Mouse (Mus musculus) liver, postnatal 0 days (tissue): Measurements from ENCODE around the gene Slc22a15. TPM values are rescaled to one million over a fixed set of nuclear protein-coding genes. Genes with fewer than 3 reads are reported as not detected.
"Not testable (repeated sequence)": the region's sequence is repeated elsewhere in the genome, so short reads cannot be mapped to it uniquely, and the experiment has no call there.

Source experiments
- ATAC-seq: fragments of 200-750 bp; cut with Nextera tagmentation; 2 replicates; pipeline ENCODE4 v1.8.0; 2017; ENCODE audit warnings: mild to moderate bottlenecking, moderate library complexity
- DNase-seq: peaks from one replicate; pipeline ENCODE4 v3.0.0-alpha.2; 2016
- H3K27ac ChIP-seq: fragments of 300-500 bp; sonication (generic); 2 replicates; pipeline ENCODE4 v1.5.1; 2014; ENCODE audit warnings: antibody characterized with exemption, moderate library complexity, mild to moderate bottlenecking, low read depth
- H3K27me3 ChIP-seq: fragments of 300-500 bp; sonication (generic); 2 replicates; pipeline ENCODE4 v1.6.1; 2014; ENCODE audit warnings: low read length, control low read depth, mixed read lengths; ENCODE audit not compliant: insufficient read depth
- H3K36me3 ChIP-seq: fragments of 300-500 bp; sonication (generic); replicated peaks from 2 replicates; pipeline ENCODE4 v1.6.1; 2014; ENCODE audit warnings: mild to moderate bottlenecking, control low read depth, low read length, moderate library complexity, mixed read lengths; ENCODE audit not compliant: insufficient read depth
- H3K4me1 ChIP-seq: fragments of 300-500 bp; sonication (generic); 2 replicates; pipeline ENCODE4 v1.6.1; 2014; ENCODE audit warnings: antibody characterized with exemption, mild to moderate bottlenecking, control low read depth; ENCODE audit not compliant: insufficient read depth
- H3K4me2 ChIP-seq: fragments of 300-500 bp; sonication (generic); 2 replicates; pipeline ENCODE4 v1.6.1; 2014; ENCODE audit warnings: low read depth, mild to moderate bottlenecking, low read length, moderate library complexity, mixed read lengths
- H3K4me3 ChIP-seq: fragments of 300-500 bp; sonication (generic); 2 replicates; pipeline ENCODE4 v1.5.1; 2014; ENCODE audit warnings: low read depth, low read length
- H3K9ac ChIP-seq: fragments of 300-500 bp; sonication (generic); replicated peaks from 2 replicates; pipeline ENCODE4 v1.6.1; 2014; ENCODE audit warnings: mild to moderate bottlenecking, moderate library complexity
- H3K9me3 ChIP-seq: fragments of 300-500 bp; sonication (generic); 2 replicates; pipeline ENCODE4 v1.6.1; 2016; ENCODE audit warnings: mild to moderate bottlenecking, control low read depth, low read length, mixed read lengths
- CTCF ChIP-seq: sonication (generic); IDR thresholded peaks from 2 replicates; pipeline ENCODE4 v1.5.1; 2016; ENCODE audit warnings: antibody characterized with exemption, low read depth
- EP300 ChIP-seq: IDR thresholded peaks from 2 replicates; pipeline ENCODE4 v1.6.1; 2016; ENCODE audit warnings: antibody characterized with exemption, low read depth, mild to moderate bottlenecking
- WGBS: fragments of 180-500 bp; shearing (Covaris S2); extraction: QIAGEN DNeasy Blood & Tissue Kit; methylation state at CpG from one replicate; pipeline ENCODE4 v1.1.7; 2014; ENCODE audit not compliant: insufficient replicate concordance; 5-methylcytosine and 5-hydroxymethylcytosine counted together
- polyA plus RNA-seq: library from polyadenylated mRNA; unstranded; fragments of >200 nt; fragmentation: Nextera tagmentation; extraction: Ambion mirVana; gene quantifications from 2 replicates; pipeline ENCODE4 v1.2.1, GENCODE M21; 2015

The Slc22a15 gene
- polyA plus RNA-seq, 1 experiment from 2014 or later, result 5.0 TPM

GRCm38 (mm10) chr3:101831189-101831858 lies 92.9 kb downstream of the Slc22a15 start:
- Histone ChIP-seq H3K27me3 (no peaks in the 10 kb centered on the region), H3K4me3 (no peak overlapping the region), H3K36me3 (no peaks in the 10 kb centered on the region), H3K9ac (no peak overlapping the region), H3K4me2 (no peak overlapping the region), H3K27ac (no peak overlapping the region), H3K9me3 (no peaks in the 10 kb centered on the region), H3K4me1 (peaks cover 7% of the 10 kb centered on the region)
- WGBS, result 29% methylated on average over 10 of the region's 10 CpGs
- DNase-seq (peak; percentile 56), ATAC-seq (peak; percentile 72)
- TF ChIP-seq CTCF (no peak), EP300 (no peak)

- Histone ChIP-seq H3K27ac (no peak overlapping the region), H3K4me2 (no peak overlapping the region), H3K9me3 (no peaks in the 10 kb centered on the region), H3K36me3 (no peaks in the 10 kb centered on the region), H3K27me3 (no peaks in the 10 kb centered on the region), H3K9ac (no peak overlapping the region), H3K4me3 (no peak overlapping the region), H3K4me1 (no peaks in the 10 kb centered on the region)
- DNase-seq, result no peak
- TF ChIP-seq CTCF (no peak), EP300 (no peak)
- 70% methylated on average over 10 of the region's 10 CpGs for WGBS
- no peak for ATAC-seq
Observed at GRCm38 (mm10) chr3:101829881-101830616, 94.2 kb downstream of the Slc22a15 start.

GRCm38 (mm10) chr3:101828595-101828994 lies 95.7 kb downstream of the Slc22a15 start:
- ATAC-seq (no peak), DNase-seq (no peak)
- Histone ChIP-seq H3K9me3 (no peaks in the 10 kb centered on the region), H3K4me3 (no peak overlapping the region), H3K36me3 (no peaks in the 10 kb centered on the region), H3K9ac (no peak overlapping the region), H3K4me1 (no peaks in the 10 kb centered on the region), H3K27me3 (no peaks in the 10 kb centered on the region), H3K4me2 (no peak overlapping the region), H3K27ac (no peak overlapping the region)
- TF ChIP-seq EP300, result no peak
- TF ChIP-seq CTCF, result no peak
- WGBS, result 55% methylated on average over 3 of the region's 3 CpGs

GRCm38 (mm10) chr3:101827220-101827715 lies 97.0 kb downstream of the Slc22a15 start:
- no peaks in the 10 kb centered on the region for H3K4me1 ChIP-seq
- no peak overlapping the region for H3K4me2 ChIP-seq
- no peaks in the 10 kb centered on the region for H3K36me3 ChIP-seq
- no peak overlapping the region for H3K4me3 ChIP-seq
- no peaks in the 10 kb centered on the region for H3K9me3 ChIP-seq
- 68% methylated on average over 6 of the region's 6 CpGs for WGBS
- H3K27me3 ChIP-seq, result no peaks in the 10 kb centered on the region
- TF ChIP-seq EP300 (no peak), CTCF (no peak)
- ATAC-seq (no peak), DNase-seq (no peak)
- H3K9ac ChIP-seq, result no peak overlapping the region
- H3K27ac ChIP-seq, result no peak overlapping the region

- ATAC-seq (no peak), DNase-seq (no peak)
- no peaks in the 10 kb centered on the region for H3K9me3 ChIP-seq
- no peak overlapping the region for H3K4me3 ChIP-seq
- H3K36me3 ChIP-seq, result no peaks in the 10 kb centered on the region
- no peak overlapping the region for H3K27ac ChIP-seq
- H3K4me1 ChIP-seq, result no peaks in the 10 kb centered on the region
- no peak overlapping the region for H3K9ac ChIP-seq
- TF ChIP-seq CTCF (no peak), EP300 (no peak)
- H3K27me3 ChIP-seq, result no peaks in the 10 kb centered on the region
- H3K4me2 ChIP-seq, result no peak overlapping the region
- WGBS, result 80% methylated on average over 9 of the region's 9 CpGs
Observed at GRCm38 (mm10) chr3:101824338-101824737, 99.9 kb downstream of the Slc22a15 start.

- Histone ChIP-seq H3K4me1 (no peaks in the 10 kb centered on the region), H3K4me2 (no peak overlapping the region), H3K27ac (no peak overlapping the region), H3K9ac (no peak overlapping the region), H3K36me3 (no peaks in the 10 kb centered on the region), H3K27me3 (no peaks in the 10 kb centered on the region), H3K4me3 (no peak overlapping the region), H3K9me3 (no peaks in the 10 kb centered on the region)
- TF ChIP-seq CTCF, result peak; percentile 45
- no peak for TF ChIP-seq EP300
- no peak for ATAC-seq
- WGBS, result 69% methylated on average over 5 of the region's 5 CpGs
- no peak for DNase-seq
Observed at GRCm38 (mm10) chr3:101822052-101822451, 102.2 kb downstream of the Slc22a15 start.

- not testable (repeated sequence) for H3K4me2 ChIP-seq, H3K9ac ChIP-seq, H3K36me3 ChIP-seq, H3K27ac ChIP-seq, H3K9me3 ChIP-seq, ATAC-seq, H3K27me3 ChIP-seq, H3K4me3 ChIP-seq, DNase-seq, H3K4me1 ChIP-seq
- 68% methylated on average over 3 of the region's 3 CpGs for WGBS
Observed at GRCm38 (mm10) chr3:101820708-101821107, 103.5 kb downstream of the Slc22a15 start.
